Mouse (Mus musculus): ENCODE data around the gene Spint5.

DNA sequence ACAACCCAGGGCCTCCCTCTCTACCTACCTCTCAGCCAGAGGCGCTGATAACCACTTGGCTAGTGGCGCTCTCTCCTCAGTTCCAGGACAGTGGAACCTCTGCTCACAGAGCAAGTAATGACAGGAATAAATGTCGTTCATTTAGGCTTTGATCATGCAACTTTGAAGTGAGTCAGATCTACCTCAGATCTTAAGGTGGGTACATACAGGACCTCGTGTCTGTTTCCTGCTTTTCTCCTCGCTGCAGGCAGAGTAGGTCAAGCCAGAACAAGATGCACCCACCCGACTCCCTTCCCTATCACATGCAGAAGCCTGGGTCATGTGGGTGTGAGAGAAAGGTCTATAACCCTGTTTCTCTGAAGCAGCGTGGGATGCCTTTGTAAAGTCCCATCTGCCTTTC, 41.1 kb upstream of the Spint5 start, which contains the start of gene Wfdc11:
- TF ChIP-seq CTCF (IDR thresholded peaks at IDR 0.05) (no peak), EP300 (IDR thresholded peaks at IDR 0.05) (no peak)
